25 mouse cellular contexts compared by ENCODE assay signal in the genomic region with DNA sequence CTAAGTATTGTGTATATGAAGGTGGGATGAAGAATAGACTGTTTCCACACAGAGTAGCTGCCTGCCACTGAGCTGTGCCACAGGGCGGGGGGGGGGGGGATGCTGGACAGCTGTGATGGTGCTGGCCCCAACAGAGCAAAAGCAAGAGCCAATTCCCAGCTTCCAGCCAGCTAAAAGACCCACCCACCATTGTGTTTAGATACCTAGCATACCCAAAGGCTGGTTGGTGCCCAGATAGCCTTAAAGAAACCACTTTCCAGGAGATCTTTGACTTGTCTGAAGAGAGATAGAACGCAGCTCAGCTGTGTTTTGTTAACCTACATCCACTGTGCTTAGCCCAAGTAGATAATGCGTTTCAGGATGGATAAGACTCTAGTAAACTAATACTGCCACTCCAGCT. TPM values are rescaled to one million over a fixed set of nuclear protein-coding genes. Genes with fewer than 3 reads are reported as not detected.
"Had no signal": no experiment of that assay in that cellular context is flagged by ENCODE, and none has a peak within 500 bp of the region (broad histone marks: within the 10 kb centered on the region; RNA-seq: fewer than 3 reads in every experiment).

No protein-coding gene starts in this region.

- H3K9ac ChIP-seq: kidney, embryonic 15.5 days; limb, embryonic 12.5 days; limb, embryonic 15.5 days; liver, embryonic 14.5 days; liver, postnatal 0 days; lung, embryonic 15.5 days; midbrain, embryonic 12.5 days; neural tube, embryonic 13.5 days had no signal

- H3K4me1 ChIP-seq: limb, embryonic 12.5 days; limb, embryonic 15.5 days; midbrain, embryonic 12.5 days; neural tube, embryonic 13.5 days had no signal

- DNase-seq: kidney, postnatal 4 days; left cerebral cortex, postnatal 4 days; liver, postnatal 0 days; lung, postnatal 14 days; lung, postnatal 4 days; right cerebral cortex, adult 18-20 months; right cerebral cortex, postnatal 14 days; right cerebral cortex, postnatal 4 days; thymus, adult 2 months; thymus, postnatal 14 days; thymus, postnatal 4 days had no signal

- H3K27ac ChIP-seq: limb, embryonic 12.5 days; limb, embryonic 15.5 days; liver, embryonic 14.5 days; midbrain, embryonic 12.5 days; neural tube, embryonic 13.5 days; stomach, postnatal 0 days had no signal

- H3K9me3 ChIP-seq: kidney, embryonic 15.5 days; limb, embryonic 12.5 days; limb, embryonic 15.5 days; lung, embryonic 15.5 days; midbrain, embryonic 12.5 days; neural tube, embryonic 13.5 days had no signal

- H3K27me3 ChIP-seq: kidney, embryonic 15.5 days; limb, embryonic 12.5 days; limb, embryonic 15.5 days; lung, embryonic 15.5 days; midbrain, embryonic 12.5 days; neural tube, embryonic 13.5 days had no signal

- H3K4me3 ChIP-seq: kidney, embryonic 15.5 days; limb, embryonic 12.5 days; limb, embryonic 15.5 days; lung, embryonic 15.5 days; midbrain, embryonic 12.5 days; myocyte; neural tube, embryonic 13.5 days had no signal

- H3K4me2 ChIP-seq: kidney, embryonic 15.5 days; limb, embryonic 12.5 days; limb, embryonic 15.5 days; liver, embryonic 11.5 days; lung, embryonic 15.5 days; midbrain, embryonic 12.5 days; neural tube, embryonic 13.5 days had no signal

- ATAC-seq: liver, postnatal 0 days; midbrain, embryonic 16.5 days had no signal

- H3K36me3 ChIP-seq: kidney, embryonic 15.5 days; limb, embryonic 12.5 days; limb, embryonic 15.5 days; lung, embryonic 15.5 days; midbrain, embryonic 12.5 days; neural tube, embryonic 13.5 days had no signal

RNA-seq across cellular contexts. Expression of a gene that starts 3.2 kb away (rescaled TPM):
- total RNA-seq: megakaryocyte progenitor cell, adult 5-6 weeks; megakaryocyte-erythroid progenitor cell, adult 5-6 weeks; monocyte, adult 5-6 weeks had no signal
